Mouse (Mus musculus) ES-Bruce4 (cell line): ENCODE measurements around the gene Gfra1.

Source experiments
- CTCF ChIP-seq: IDR thresholded peaks from one replicate; pipeline ENCODE4 v1.8.1; 2011; ENCODE audit warnings: low read depth, low read length
- EP300 ChIP-seq: IDR thresholded peaks from 2 replicates; pipeline ENCODE4 v1.6.1; 2011; ENCODE audit warnings: low read depth, low read length; ENCODE audit not compliant: insufficient read depth
- POLR2A ChIP-seq: IDR thresholded peaks from one replicate; pipeline ENCODE4 v1.8.1; 2011; ENCODE audit warnings: low read length; ENCODE audit not compliant: insufficient read depth

DNA sequence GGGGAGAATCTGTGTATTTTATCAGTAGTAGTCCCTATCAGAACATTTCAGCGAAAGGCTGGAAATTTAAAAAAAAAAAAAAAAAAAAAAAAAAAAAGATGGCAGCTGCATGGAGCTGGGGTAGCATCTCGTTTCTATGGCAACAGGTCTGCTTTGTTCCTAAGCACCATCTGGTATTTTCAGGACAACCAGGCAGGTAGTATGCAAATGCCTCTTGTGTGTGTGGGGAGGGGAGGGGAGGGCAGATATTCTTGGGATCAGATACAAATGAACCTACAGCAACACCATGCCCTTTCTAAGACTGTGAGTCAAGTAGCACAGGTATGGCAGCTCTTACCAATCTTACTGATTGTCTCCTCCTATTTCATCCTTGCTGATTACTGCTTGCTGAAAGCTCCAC is 44.3 kb upstream of the Gfra1 start:
- TF ChIP-seq POLR2A (no peak), CTCF (no peak), EP300 (no peak)
